Mouse (Mus musculus): Measurements from ENCODE around the gene Spata6.

Spata6 gene

DNA sequence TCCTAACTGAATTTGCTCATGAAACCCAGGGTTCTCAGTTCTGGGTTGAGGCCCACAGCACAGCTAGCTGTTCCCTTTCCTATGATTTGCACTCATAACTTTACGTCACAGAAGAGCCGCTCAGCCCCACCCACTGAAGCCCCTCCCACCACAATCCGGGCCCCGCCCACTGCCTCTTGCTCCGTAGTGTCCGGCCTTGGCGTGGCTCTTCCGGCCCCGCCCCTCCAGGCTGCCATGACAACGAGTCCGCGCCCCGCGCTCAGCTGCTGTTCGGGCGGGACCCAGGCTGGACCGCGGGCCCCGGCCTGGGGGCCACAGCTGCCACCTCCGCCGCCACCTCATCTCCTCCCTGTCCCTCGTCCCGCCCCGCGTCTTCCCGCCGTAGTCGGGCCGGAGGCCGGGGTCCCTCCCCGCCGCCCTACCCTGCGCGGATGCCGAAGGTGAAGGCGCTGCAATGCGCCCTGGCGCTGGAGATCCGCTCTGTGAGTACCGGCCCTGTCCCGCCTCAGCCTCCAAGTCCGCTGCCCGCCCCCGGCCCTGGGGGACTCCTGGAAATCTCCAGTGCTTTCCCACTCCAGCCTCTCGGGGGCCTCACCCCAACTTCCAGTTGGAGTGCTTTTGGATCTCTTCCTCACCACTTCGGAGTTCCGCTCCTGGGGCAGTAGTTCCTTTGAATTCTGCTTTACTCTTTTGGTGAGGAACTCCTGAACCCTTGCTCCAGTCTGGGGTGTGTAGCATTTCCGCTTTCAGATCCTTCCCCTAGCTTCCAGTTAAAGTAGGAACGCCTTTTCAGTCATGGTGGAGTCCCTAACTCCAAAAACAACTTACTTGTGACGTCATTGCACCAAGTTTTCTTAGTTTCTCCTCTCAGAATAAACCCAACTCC, at the start of gene Spata6:
Gene Spata6 (plus strand): TSS at position 209 of the 886 bp plus-strand sequence.
- peak; percentile 80 for DNase-seq (ENCODE audit: low read depth, low spot score)

DNA sequence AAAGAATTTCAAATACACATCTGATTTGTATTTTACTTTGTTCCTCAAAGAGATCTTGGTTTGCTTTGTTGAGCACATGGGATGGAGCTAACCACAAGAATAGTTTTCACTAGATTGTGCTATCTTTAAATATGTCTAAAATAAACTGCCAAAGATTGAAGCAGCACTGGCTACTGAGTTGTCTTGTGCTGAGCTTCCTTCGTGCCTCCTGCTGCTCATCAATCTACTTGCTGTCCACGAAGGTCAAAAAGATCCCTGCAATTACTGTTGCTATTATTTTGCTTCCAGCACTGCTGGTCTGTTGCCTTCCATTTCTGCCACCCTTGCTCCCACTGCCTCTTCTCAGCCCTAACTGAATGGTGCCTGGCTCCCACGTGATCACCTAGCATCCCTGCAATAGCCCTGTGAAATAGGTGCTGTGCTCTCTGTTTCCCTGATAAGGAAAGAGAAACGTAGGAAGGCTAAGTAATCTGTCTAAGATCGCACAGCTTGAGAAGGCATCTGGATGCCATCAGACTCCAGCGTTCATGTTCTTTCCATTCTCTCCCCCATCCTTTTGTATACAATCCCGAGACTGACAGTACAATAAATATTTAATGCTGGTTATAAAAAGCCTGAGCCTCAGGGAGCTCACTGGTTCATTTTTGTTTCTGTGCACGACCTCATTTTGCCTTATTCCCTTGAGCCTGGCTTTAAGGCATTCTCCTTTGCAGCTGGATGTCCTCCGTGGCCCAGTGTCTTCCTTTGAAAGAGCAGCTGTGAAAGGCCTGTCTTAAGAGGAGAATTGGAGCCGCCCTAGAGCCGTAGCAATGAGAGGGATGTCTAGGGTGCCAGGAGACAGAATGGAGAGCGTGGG, 49.0 kb upstream of the Spata6 start:
- DNase-seq (ENCODE audit: low read depth, low spot score), result no peak

DNA sequence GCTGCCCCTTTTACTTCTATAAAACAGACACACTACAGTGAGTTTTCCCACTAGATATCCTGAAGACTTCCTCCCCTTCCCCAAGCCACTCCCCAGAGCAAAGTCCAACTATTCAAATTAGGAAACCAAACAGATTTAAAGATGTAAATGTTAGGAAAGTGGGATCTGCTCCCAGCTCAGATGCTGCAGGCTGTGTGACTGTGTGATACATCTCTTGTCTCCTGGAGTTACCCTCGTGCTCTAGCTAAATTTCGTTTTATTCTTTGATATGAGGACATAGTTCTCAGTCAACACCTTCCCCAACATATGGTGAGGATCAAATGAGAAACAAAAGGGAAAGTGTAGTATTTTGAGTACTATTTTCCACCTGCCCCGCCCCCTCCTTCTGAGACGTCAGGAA, 48.3 kb upstream of the Spata6 start:
- DNase-seq (ENCODE audit: low read depth, low spot score), result no peak

DNA sequence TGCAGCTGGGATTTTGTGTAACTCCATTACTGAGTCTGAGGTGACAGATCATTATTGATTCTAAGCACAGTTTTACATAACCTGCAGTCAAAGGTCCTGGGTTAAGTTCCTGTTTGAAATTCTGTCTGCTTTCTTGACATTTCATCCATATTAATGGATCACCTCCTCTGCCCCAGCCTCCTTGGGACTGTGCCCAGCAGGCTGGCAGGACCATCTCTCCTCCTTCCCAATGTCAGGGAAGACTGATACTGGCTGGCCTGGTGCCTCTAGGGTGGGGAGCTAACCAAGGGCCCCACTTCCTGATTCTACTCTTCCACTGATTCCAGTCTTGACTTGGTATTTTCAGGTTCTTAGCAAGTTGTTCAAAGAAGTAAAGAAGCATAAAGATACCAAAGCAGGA, 45.9 kb upstream of the Spata6 start:
- no peak for DNase-seq (ENCODE audit: low read depth, low spot score)

DNA sequence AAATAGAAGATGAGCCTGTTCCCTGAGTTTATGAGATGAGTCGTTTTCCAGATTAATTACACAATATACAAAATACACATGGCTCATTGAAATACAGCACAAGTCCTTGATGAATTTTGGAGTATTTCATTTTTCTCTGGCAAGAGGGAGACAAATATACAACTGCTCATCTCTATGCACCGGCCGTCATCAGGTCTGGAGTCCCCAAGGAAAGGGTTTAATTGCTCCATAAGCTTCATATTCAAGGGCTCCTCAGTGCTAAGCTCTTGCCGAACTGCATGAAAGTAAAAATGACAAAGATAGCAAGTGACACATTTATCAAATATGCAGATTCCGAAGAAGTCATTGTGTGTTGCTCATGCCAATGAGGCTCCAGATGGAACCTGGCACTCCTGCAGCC, 37.9 kb upstream of the Spata6 start:
- DNase-seq (ENCODE audit: low read depth, low spot score), result no peak

DNA sequence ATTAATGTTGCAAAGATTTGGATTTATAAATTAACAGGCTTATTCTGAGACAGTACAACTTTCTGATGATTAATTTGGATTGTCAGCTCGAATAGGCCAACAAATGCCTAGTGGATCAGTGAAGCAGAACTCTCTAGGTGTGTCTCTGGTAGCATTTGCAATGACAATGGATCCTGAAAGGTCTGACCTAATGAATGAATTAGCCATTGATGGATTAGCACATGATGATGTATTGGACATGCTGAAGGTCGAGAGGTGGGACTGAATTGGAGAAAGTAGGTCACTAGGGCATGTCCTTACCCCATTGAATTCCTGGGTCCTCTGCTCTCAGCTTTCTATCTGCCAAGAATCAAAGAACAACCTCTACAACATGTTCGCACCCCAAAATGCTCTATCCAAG, 37.0 kb upstream of the Spata6 start:
- DNase-seq (ENCODE audit: low read depth, low spot score), result no peak

DNA sequence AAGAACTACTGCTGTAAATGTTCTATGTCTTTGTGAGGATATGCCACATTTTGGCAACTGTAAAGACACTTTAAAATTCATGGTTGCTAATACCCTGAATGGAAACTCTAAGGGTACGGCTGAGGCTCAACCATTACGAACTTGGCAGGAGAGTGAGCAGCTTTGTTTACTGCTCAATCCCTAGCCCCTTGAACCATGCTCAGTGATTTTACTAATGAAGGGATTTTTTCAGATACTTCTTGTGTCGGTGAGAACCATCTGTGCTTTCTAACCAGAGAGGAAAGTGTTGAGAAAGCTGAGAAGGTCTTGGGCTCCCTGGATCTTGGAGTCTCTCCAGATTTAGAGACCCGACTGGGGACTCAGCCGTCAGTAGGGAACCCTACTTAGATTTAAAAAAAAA, 35.9 kb upstream of the Spata6 start:
- DNase-seq (ENCODE audit: low read depth, low spot score), result no peak

DNA sequence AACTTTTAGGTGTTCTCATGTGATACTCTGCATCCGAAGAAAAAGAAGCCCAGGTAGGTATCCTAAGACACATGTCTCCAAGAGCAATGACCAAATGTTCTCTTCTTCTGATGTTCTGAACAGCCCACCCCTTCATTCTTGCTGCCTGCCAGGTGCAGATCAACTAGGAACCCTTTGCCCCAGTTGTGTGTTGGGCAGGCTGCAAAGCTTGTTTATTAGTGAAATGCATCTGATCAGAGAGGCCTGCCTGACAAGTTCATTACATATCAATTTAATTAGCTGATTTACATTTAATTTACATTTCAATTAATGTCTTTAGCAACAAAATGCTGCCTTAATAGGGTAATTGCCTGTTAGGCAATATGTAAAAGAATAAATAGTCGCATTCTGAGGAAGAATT, 33.8 kb upstream of the Spata6 start:
- no peak for DNase-seq (ENCODE audit: low read depth, low spot score)

DNA sequence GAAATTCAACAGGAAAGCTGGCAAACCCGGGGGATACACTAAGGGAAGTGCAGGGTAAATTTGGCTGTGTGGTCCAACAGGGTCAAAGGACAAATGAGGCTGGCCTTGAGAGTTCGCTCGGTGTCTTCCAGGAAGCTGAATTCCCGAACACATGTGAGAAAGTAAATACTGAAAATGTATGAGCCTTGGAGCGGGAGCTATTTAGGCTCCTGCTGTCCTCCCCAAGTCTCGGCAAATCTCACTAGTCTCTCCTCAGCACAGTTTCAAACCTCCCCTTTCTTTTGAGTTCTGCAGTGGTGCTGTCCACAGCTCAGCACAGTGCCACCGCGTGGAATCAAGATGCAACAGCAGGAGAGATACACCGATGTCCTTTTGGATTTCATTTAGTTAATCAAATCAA, 32.8 kb upstream of the Spata6 start:
- DNase-seq (ENCODE audit: low read depth, low spot score), result peak; percentile 71

DNA sequence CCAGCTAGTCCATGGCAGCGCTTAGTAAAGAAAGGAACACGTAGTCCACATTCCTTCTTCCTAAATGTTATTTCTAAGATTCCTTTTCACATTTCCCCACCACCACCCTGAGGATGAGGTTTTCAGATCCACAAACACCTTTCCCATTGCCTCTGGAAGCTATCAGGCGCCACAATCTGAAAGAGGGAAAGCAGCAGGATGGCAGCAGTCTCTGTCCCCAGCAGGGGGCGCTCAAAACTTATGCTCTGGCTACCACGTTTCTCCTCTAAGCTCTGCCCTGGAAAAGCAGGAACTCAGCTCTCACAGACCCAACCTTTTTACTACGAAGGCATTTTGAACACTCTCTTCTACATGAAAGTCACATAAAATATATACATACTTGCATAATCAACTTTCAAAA, 32.2 kb upstream of the Spata6 start:
- DNase-seq (ENCODE audit: low read depth, low spot score), result peak; percentile 84

DNA sequence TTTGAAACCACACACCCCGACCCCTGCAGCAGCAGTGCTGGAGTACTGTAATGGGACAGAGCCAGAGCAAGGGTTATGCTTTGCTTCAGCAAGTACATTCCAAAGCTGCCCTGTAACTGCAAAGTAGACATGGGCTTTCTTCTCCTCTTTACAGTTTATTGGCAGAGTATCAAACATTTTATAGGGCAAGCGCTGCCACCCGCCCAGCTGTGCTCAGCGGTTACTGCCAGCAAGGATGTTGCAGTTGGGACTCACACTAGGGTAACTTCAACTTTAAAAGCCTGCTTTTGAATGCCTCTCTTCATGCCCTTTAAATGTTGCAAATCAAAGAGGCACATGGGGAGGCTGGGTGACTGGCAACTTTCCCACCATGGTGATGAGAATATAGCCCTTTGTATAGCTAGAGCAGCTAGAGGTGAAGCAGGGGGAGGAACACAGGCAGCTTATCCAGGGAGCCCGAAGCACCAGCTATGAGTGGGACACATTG, 28.7 kb upstream of the Spata6 start:
- peak; percentile 16 for DNase-seq (ENCODE audit: low read depth, low spot score)

DNA sequence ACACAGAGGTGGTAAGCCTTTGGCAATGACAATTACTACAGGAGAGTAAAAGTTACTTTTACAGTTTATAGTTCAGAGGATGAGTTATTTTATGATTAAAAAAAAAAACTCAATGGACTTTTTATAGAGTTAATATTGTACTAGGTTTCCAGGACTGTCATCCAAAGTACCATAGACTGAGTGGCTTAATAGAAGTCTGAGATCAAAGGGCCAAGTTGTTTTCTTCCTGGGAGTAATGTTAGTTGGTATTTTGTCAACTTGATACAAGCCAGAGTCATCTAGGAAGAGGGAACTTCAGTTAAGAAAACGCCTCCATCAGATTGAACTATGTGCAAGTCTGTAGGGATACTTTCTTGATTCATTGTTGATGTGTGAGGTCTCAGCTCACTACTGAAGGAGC, 18.4 kb upstream of the Spata6 start:
- no peak for DNase-seq (ENCODE audit: low read depth, low spot score)

DNA sequence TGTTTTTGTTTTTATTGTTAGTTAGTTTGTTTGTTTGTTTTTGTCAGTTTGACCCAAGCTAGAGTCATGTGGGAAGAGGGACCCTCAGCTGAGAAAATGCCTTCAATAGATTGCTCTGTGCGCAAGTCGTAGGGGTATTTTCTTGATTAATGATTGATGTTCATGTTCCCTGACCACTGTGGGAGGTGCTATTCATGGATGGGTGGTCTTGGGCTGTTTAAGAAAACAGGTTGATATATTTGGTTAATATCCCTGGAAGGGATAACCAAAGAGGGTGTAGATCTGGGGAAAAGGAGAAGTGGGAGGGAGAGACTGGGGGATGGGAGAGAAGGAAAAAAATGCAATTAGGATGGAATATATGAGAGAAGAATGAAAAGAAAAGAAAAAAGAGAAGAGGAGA, 15.7 kb upstream of the Spata6 start:
- DNase-seq (ENCODE audit: low read depth, low spot score), result no peak

DNA sequence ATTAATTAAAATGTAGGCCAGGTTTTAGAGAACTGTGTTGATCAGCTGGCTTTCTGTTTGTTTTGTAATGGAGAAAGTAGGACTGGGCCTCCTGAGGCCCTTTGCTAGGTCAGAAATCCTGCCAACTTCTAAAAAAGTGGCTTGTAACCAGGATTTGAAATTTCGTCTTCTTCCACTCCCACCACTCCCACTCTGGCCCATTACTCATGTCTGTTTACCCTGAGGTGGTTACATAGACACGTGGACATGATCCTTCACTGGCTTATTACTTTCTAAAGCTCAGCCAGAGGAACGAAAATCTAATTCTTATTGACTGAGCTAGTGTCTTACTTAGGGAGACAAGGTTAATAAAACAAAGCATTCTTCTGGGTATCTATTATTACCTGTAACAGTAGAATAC, 14.8 kb upstream of the Spata6 start:
- DNase-seq (ENCODE audit: low read depth, low spot score), result no peak

DNA sequence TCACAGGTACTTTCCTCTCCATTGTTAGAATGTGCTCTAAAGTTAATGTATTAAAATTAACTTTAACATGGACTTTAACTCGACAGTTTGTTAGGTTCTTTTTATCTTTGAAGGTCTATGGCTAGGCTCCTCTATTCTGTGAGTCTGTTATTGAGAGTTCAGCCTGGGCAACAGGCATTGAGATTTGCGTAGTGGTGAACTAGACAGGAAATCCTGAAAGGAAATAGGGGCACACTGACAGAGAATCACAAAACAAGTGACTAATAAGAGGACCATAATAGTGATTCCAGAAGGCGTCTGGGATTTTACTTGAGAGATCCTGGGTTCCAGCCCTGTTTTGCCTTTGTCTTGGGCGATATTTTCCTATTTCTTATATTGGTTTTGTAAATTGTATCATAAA, 488 bp upstream of the Spata6 start:
- peak; percentile 3 for DNase-seq (ENCODE audit: low read depth, low spot score)

DNA sequence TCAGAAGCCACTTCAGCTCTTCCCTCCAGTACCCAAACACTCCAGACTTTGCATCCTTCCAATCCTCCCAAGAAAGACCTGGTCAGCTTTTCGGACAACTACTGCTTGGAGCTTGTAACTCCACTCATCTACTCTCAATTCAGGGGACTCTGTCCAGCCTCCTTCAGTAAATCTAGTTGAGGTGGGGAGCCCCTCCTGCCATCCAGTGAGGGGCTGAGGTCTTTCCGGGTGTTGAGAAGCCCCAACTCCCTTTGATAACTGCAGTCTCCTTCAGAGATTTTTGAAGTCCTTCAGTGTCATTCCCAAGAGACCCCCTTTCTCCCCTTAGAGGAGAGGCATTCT, 849 bp downstream of the Spata6 start:
- no peak for DNase-seq (ENCODE audit: low read depth, low spot score)

DNA sequence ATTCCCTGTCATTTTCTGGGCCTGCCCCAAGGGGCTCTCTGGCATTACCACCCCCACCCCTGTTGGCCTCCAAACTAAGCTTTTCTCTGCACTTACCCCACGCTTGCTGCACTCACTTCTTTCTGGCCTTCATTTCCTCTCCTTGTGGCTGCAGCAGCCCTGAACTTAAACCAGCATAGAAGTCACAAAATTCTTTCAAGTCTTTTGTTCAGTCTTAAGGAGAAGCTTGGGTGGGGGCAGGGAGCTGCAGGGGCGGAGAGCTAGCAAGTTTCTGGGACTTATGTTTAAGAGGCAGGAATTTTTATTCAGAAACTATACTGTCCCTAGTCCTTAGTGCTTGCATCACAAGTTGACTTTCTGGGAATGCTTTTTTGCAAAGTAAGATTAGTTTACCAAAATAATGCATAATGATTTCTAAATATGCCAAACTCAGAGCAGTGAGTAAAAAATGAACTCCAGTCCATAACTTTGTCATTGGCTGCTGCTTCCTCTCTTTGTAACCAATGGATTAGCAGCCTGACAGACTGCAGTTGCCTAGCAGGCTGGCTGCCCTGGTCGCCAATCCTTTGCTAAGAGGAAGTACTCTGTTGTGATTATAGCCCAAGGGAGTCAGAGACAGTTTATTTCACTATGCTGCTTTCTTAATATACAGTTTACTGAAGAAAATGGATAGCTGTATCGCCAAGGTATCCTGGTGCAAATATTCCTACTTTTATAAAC, 1.5 kb downstream of the Spata6 start:
- DNase-seq (ENCODE audit: low read depth, low spot score), result peak; percentile 20

DNA sequence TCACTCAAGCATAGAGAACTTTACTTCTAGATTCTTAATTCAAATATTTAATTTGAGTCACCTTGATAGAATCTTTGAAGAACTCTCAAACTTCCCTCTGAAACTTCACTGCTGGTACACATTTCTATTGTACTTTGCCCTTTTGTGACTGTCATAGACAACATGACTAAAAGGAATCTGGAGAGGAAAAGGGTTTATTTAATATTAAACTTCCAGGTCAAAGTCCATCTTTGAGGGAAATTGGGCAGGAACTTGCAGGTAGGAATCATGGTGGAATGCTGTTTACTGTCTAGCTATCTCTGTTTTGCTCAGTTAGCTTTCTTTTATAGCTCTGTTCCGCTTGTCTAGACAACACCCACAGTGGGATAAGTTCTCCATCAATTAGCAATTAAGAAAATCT, 17.8 kb downstream of the Spata6 start:
- DNase-seq (ENCODE audit: low read depth, low spot score), result no peak

DNA sequence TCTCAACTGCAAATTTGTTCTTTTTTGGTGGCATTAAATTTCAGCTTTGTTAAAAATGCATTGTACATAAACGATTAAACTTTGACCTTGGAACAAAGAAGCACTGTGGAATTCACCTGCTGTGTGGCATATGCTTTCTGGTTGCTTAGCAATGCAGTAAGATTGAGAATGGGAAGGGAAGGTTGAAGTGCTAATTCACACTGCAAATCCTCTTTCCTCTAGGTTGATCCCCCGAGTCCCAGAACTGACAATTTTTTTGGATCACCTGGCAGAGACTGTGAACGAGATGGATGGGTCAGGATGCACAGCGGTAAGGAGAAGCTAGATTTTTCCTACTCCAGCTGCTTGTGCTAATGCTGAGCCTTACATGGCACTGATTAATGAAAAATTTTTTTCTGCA, 60.7 kb downstream of the Spata6 start:
- DNase-seq (ENCODE audit: low read depth, low spot score), result peak; percentile 12

DNA sequence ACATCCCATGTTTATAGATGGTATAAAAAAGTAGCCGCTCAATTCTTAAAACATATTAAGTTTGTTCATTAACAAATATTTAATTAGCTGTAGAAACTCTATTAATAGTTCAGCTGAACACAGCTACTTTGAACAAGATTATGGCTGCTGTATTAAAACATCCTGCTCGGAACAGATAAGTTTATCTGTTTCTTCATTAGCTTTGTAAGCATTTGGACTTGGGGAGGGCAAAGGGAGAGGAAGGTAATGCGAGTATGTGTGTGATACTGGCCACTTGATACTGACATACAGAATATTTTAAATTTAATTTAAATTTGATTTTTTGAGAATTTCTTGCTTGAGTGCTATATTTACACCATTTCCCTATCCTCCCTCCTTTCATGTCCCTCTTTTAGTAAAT, 80.1 kb downstream of the Spata6 start:
- DNase-seq (ENCODE audit: low read depth, low spot score), result no peak

DNA sequence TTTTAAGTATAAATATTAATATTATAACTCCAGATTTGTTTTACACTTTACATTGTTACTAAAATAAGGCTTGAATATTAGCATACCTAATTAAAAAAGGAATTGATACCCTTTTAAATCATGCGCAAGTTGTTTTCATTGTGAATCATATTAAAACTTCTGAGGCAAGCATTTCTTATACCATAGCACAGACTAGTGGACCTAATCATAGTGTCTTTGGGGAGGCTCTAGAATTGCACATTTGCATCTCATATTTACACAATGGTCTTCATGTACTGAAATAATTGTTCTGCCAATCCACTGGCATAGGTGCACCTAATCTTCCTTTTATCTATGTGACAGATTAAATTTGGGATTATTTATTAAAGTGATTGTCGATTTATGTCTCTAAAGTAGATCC, 83.4 kb downstream of the Spata6 start:
- DNase-seq (ENCODE audit: low read depth, low spot score), result no peak

DNA sequence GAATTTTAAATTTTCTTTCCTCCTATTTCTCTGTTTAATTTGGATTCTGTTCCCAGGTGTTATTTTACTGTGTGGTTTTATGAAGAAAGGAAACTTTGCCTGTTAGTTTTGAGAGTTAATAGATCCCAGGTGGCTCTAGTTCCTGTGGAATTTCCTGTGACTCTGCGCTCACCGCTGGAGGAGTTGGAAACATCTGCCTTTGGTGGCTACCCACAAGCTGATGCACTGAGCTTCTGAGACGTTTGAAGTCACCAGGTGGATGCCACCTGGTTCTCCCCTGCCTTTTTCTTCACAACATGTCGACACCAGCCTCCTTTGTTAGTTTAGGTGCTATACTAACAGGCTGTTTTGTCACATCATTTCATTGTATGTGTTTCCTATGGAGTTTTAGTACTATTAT, 97.7 kb downstream of the Spata6 start:
- peak; percentile 92 for DNase-seq (ENCODE audit: low read depth, low spot score)

Data from forelimb bud, embryonic 11.5 days (tissue).